Mouse (Mus musculus) forebrain, embryonic 16.5 days (tissue): ENCODE measurements around the gene Ugt1a10. TPM values are rescaled to one million over a fixed set of nuclear protein-coding genes. Genes with fewer than 3 reads are reported as not detected.
A peak's percentile ranks its signal among the peaks of the same experiment; 100 is the strongest.

Source experiments
- ATAC-seq: fragments of 200-750 bp; cut with Nextera tagmentation; 2 replicates; pipeline ENCODE4 v1.8.0; 2017; ENCODE audit warnings: mild to moderate bottlenecking, moderate library complexity
- H3K27ac ChIP-seq: fragments of 300-500 bp; sonication (generic); 2 replicates; pipeline ENCODE4 v1.5.1; 2014; ENCODE audit warnings: low read length, control low read depth
- H3K27me3 ChIP-seq: fragments of 300-500 bp; sonication (generic); replicated peaks from 2 replicates; pipeline ENCODE4 v1.6.1; 2014; ENCODE audit warnings: low read length; ENCODE audit not compliant: control insufficient read depth, insufficient read depth
- H3K36me3 ChIP-seq: fragments of 300-500 bp; sonication (generic); 2 replicates; pipeline ENCODE4 v1.6.1; 2014; ENCODE audit not compliant: control insufficient read depth, insufficient read depth
- H3K4me1 ChIP-seq: fragments of 300-500 bp; sonication (generic); replicated peaks from 2 replicates; pipeline ENCODE4 v1.6.1; 2014; ENCODE audit warnings: low read length; ENCODE audit not compliant: control insufficient read depth, insufficient read depth
- H3K4me2 ChIP-seq: fragments of 300-500 bp; sonication (generic); 2 replicates; pipeline ENCODE4 v1.6.1; 2014; ENCODE audit warnings: mild to moderate bottlenecking, low read length, control low read depth
- H3K4me3 ChIP-seq: fragments of 300-500 bp; sonication (generic); replicated peaks from 2 replicates; pipeline ENCODE4 v1.5.1; 2014; ENCODE audit warnings: mild to moderate bottlenecking, low read length, control low read depth
- H3K9ac ChIP-seq: fragments of 300-500 bp; sonication (generic); replicated peaks from 2 replicates; pipeline ENCODE4 v1.6.1; 2014; ENCODE audit warnings: low read depth, low read length, control low read depth
- H3K9me3 ChIP-seq: fragments of 300-500 bp; sonication (generic); 2 replicates; pipeline ENCODE4 v1.6.1; 2016; ENCODE audit warnings: low read length; ENCODE audit not compliant: control insufficient read depth
- WGBS: fragments of 180-500 bp; shearing (Covaris S2); extraction: QIAGEN DNeasy Blood & Tissue Kit; methylation state at CpG from one replicate; pipeline ENCODE4 v1.1.7; 2014; 5-methylcytosine and 5-hydroxymethylcytosine counted together
- polyA plus RNA-seq: library from polyadenylated mRNA; unstranded; fragments of >200 nt; fragmentation: Nextera tagmentation; extraction: Ambion mirVana; gene quantifications from 2 replicates; pipeline ENCODE4 v1.2.1, GENCODE M21; 2015

Ugt1a10 gene
- polyA plus RNA-seq, 1 experiment from 2014 or later: not detected

DNA sequence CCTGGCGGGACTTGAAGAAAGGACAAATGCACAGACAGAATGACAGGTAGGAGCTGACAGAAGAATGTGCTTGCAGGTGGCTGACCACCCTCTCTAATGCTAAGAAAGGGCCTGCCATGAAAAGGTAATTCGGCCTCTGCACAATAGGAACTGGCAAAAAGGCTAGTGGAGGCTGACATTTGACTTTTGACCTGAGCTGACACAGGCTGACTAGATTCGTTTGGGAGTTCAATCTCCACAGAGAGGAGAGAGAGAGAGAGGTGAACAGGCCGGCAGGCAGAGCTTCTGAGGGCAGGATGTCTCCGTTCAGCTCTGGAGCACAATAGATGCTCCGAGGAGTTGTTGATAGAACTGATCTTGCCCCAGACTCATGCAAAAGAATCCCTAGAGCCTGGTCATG lies 191.2 kb downstream of the Ugt1a10 start:
- H3K36me3 ChIP-seq: no peaks in the 10 kb centered on the region
- H3K27ac ChIP-seq: no peak overlapping the region
- 46% methylated on average over 6 of the region's 6 CpGs for WGBS
- peaks cover 90% of the 10 kb centered on the region for H3K9me3 ChIP-seq
- H3K4me1 ChIP-seq: no peaks in the 10 kb centered on the region
- no peak overlapping the region for H3K4me3 ChIP-seq
- H3K4me2 ChIP-seq: no peak overlapping the region
- H3K27me3 ChIP-seq: no peaks in the 10 kb centered on the region
- no peak for ATAC-seq
- no peak overlapping the region for H3K9ac ChIP-seq

DNA sequence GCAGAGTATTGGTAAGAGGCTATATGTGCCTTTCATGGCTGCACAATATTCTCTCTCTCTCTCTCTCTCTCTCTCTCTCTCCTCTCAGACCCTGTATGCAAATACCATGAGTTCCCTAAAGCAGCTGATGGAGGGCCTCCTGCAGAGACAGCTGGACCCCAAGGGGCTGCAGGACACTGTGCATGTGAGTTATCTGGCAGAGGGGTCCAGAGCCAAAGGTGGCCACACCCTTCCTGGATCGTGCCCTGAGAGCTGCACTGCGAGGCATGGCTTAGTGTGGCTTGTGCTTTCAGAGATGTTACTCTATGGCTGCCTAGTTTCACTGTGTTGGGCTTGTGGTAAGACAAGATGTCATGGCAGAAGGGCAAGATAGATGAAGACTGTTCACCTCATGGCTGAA lies 192.5 kb downstream of the Ugt1a10 start:
- Histone ChIP-seq H3K9me3 (peaks cover 92% of the 10 kb centered on the region), H3K4me1 (no peaks in the 10 kb centered on the region), H3K4me3 (no peak overlapping the region), H3K27ac (no peak overlapping the region), H3K27me3 (no peaks in the 10 kb centered on the region), H3K9ac (no peak overlapping the region), H3K36me3 (no peaks in the 10 kb centered on the region), H3K4me2 (no peak overlapping the region)
- ATAC-seq: no peak
- 49% methylated on average over 2 of the region's 2 CpGs for WGBS

- peak; percentile 18; the same call in 1 of the 2 replicates for ATAC-seq
These were observed 193.5 kb downstream of the Ugt1a10 start for GRCm38 (mm10) chr1:88248658-88249057.

DNA sequence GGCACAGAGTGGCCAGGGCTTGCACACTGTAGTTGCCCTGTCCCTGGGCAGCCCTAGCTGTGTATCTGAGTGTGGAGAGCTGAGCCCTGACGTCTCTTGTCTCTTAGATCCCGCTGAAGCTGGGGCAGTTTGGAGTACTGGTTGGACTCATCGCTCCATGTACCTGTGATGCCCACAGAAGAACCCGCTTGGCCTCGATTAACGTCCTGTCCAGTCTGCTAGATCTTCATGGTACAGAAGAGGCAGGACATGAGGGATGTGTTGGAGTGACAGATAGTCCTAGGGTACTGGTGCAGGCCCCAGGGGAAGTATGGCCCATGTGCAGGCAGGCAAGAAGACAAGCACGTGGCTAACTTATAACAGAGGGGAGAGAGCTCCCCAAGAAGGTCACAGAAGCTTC lies 194.4 kb downstream of the Ugt1a10 start:
- WGBS: 80% methylated on average over 7 of the region's 7 CpGs
- Histone ChIP-seq H3K9me3 (peaks cover 89% of the 10 kb centered on the region), H3K4me2 (no peak overlapping the region), H3K9ac (no peak overlapping the region), H3K27ac (no peak overlapping the region), H3K36me3 (no peaks in the 10 kb centered on the region), H3K4me1 (no peaks in the 10 kb centered on the region), H3K27me3 (no peaks in the 10 kb centered on the region), H3K4me3 (no peak overlapping the region)
- ATAC-seq: no peak

More at GRCm38 (mm10) chr1:88248658-88249057, 193.5 kb downstream of the Ugt1a10 start:
- H3K27me3 ChIP-seq: no peaks in the 10 kb centered on the region
- 70% methylated on average over 4 of the region's 4 CpGs for WGBS
- H3K4me2 ChIP-seq: no peak overlapping the region
- H3K9ac ChIP-seq: no peak overlapping the region
- H3K4me3 ChIP-seq: no peak overlapping the region
- no peaks in the 10 kb centered on the region for H3K36me3 ChIP-seq
- H3K27ac ChIP-seq: no peak overlapping the region
- H3K4me1 ChIP-seq: no peaks in the 10 kb centered on the region
- H3K9me3 ChIP-seq: peaks cover 92% of the 10 kb centered on the region

DNA sequence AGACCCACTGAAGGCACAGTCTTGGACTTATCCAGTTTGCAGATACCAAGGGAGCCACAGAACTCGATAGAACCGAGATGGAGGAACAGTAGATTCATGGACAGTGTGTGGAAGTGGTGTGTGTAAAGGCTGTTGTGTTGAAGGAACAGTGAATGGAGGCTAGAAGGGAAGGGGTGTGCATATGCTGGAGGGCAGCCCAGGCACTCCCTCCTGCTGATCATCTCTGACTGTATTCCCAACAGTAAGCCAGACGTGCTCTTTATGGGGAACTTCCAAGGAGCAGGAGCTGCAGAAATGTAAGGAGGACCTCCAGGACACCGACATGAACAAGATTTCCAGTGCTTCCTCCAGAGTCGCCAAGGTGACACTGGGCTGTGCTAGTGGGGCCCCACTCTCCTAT lies 194.8 kb downstream of the Ugt1a10 start:
- no peak overlapping the region for H3K4me2 ChIP-seq
- no peaks in the 10 kb centered on the region for H3K36me3 ChIP-seq
- H3K27ac ChIP-seq: no peak overlapping the region
- H3K9ac ChIP-seq: no peak overlapping the region
- 84% methylated on average over 5 of the region's 5 CpGs for WGBS
- H3K4me3 ChIP-seq: no peak overlapping the region
- no peaks in the 10 kb centered on the region for H3K27me3 ChIP-seq
- H3K9me3 ChIP-seq: peaks cover 89% of the 10 kb centered on the region
- ATAC-seq: no peak
- H3K4me1 ChIP-seq: no peaks in the 10 kb centered on the region

- WGBS: 75% methylated on average over 8 of the region's 8 CpGs
- H3K4me3 ChIP-seq: no peak overlapping the region
These were observed 197.9 kb downstream of the Ugt1a10 start for GRCm38 (mm10) chr1:88253106-88253505.

DNA sequence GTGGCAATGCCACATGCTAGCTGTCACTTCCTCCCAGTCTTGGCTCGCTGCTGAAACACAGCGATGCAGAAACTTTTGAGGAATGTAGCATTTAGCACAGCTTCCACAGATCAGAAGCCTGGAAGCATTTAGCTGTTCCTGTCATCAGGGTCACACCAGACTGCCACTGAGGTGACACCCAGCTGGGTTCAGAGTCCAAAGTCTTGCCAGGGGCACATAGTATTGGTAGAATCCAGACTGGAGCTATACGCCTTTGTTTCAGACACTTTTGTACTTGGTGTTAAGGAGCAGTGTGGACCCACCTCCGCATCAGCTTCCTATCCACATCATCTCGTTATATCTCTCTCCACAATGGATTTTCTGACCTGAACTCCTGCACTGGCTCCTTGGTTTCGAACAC lies 198.4 kb downstream of the Ugt1a10 start:
- Histone ChIP-seq H3K4me1 (no peaks in the 10 kb centered on the region), H3K4me2 (no peak overlapping the region), H3K36me3 (no peaks in the 10 kb centered on the region), H3K4me3 (no peak overlapping the region), H3K9ac (no peak overlapping the region), H3K27me3 (no peaks in the 10 kb centered on the region), H3K27ac (no peak overlapping the region), H3K9me3 (peaks cover 72% of the 10 kb centered on the region)
- ATAC-seq: no peak
- WGBS: 71% methylated on average over 6 of the region's 6 CpGs

More at GRCm38 (mm10) chr1:88253106-88253505, 197.9 kb downstream of the Ugt1a10 start:
- Histone ChIP-seq H3K36me3 (no peaks in the 10 kb centered on the region), H3K27me3 (no peaks in the 10 kb centered on the region), H3K9ac (no peak overlapping the region), H3K4me1 (no peaks in the 10 kb centered on the region), H3K9me3 (peaks cover 77% of the 10 kb centered on the region), H3K4me2 (no peak overlapping the region), H3K27ac (no peak overlapping the region)
- no peak for ATAC-seq

DNA sequence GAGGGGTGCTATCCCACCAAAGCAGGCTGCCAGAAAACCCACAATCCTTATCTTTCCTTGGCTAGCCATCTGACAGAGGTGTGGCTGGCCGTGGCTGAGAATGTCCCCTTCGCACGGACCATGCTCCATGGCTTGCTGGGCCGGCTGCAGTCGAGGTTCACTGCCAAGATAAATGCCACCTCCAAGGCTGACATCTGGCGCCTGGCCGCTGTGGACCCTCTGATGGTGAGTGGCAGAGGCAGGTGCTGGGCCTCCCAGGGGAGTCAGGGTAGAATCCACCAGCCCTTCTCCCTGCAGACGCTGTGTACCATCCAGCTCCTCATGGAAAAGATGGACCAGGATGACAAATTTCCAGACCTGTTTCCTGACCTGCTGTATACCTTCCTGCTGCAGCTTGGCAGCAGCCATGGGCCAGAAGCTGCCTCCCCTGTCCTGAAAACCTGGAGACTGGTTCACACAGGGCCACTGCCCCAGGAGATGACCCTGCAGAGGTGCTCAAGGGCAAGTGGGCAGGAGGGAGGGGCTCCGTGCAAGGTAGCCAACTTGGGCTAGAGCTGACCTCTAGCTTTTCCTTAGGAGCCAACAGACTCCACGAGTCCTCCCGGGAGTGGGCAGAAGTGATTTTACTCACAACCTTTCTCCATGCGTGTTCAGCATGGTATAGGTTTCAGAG lies 199.7 kb downstream of the Ugt1a10 start:
- H3K4me2 ChIP-seq: no peak overlapping the region
- WGBS: 89% methylated on average over 12 of the region's 12 CpGs
- no peak for ATAC-seq
- H3K4me1 ChIP-seq: no peaks in the 10 kb centered on the region
- no peak overlapping the region for H3K27ac ChIP-seq
- H3K9me3 ChIP-seq: peaks cover 59% of the 10 kb centered on the region
- H3K4me3 ChIP-seq: no peak overlapping the region
- H3K36me3 ChIP-seq: peaks cover under 1% of the 10 kb centered on the region
- H3K9ac ChIP-seq: no peak overlapping the region
- no peaks in the 10 kb centered on the region for H3K27me3 ChIP-seq

- H3K9me3 ChIP-seq: peaks cover 53% of the 10 kb centered on the region
- 58% methylated on average over 2 of the region's 2 CpGs for WGBS
- ATAC-seq: no peak
These were observed 200.3 kb downstream of the Ugt1a10 start for GRCm38 (mm10) chr1:88255466-88255857.

More at GRCm38 (mm10) chr1:88255466-88255857, 200.3 kb downstream of the Ugt1a10 start:
- Histone ChIP-seq H3K27me3 (no peaks in the 10 kb centered on the region), H3K27ac (no peak overlapping the region), H3K36me3 (peaks cover 6% of the 10 kb centered on the region), H3K4me2 (no peak overlapping the region), H3K4me1 (no peaks in the 10 kb centered on the region), H3K9ac (no peak overlapping the region), H3K4me3 (no peak overlapping the region)
